Mouse (Mus musculus): ENCODE data around the gene Btbd35f9. TPM values are rescaled to one million over a fixed set of nuclear protein-coding genes. Genes with fewer than 3 reads are reported as not detected.

Gene Btbd35f9
- polyA plus RNA-seq (2012; rRNA removed; ENCODE audit: low replicate concordance) = not detected in 2 replicates

GRCm38 (mm10) chrX:34161399-34161798 lies at the start of gene Btbd35f9:
Gene Btbd35f9, minus strand, starts transcription at chrX:34161499.

Other genes with a start within 250 kb of the Btbd35f9 start
- gene Btbd35f6, start 205.0 kb downstream of the Btbd35f9 start, polyA plus RNA-seq (2012; rRNA removed; ENCODE audit: low replicate concordance) = not detected in 2 replicates
- gene Gm21870, start 174.7 kb downstream of the Btbd35f9 start, polyA plus RNA-seq (2012; rRNA removed; ENCODE audit: low replicate concordance) = not detected in 2 replicates
- not detected in 2 replicates for gene Spin2g, start 77.2 kb upstream of the Btbd35f9 start, polyA plus RNA-seq (2012; rRNA removed; ENCODE audit: low replicate concordance)